Mouse (Mus musculus) heart, embryonic 14.5 days (tissue): ENCODE results near the gene Col25a1. TPM values are rescaled to one million over a fixed set of nuclear protein-coding genes. Genes with fewer than 3 reads are reported as not detected.

ENCODE experiments used
- ATAC-seq: fragments of 200-750 bp; cut with Nextera tagmentation; 2 replicates; pipeline ENCODE4 v1.8.0; 2017; ENCODE audit warnings: low read depth, moderate TSS enrichment; ENCODE audit not compliant: insufficient number of reproducible peaks, insufficient read depth, low FRiP score
- H3K27ac ChIP-seq, 2 experiments: fragments of 200-500 bp in 1 of 2; fragments of 300-500 bp in 1 of 2; sonication (generic) in 1 of 2; replicated peaks in 1 of 2; 2 replicates each; pipeline ENCODE4 v1.5.1; 2012 to 2014; ENCODE audit warnings: low read depth in 2 of 2, low read length in 2 of 2, control low read depth in 1 of 2, mild to moderate bottlenecking in 1 of 2, mixed read lengths in 1 of 2; ENCODE audit not compliant: control insufficient read depth in 1 of 2, insufficient read depth in 1 of 2
- H3K27me3 ChIP-seq: fragments of 300-500 bp; sonication (generic); 2 replicates; pipeline ENCODE4 v1.6.1; 2014; ENCODE audit warnings: mild to moderate bottlenecking, low read length, control low read depth; ENCODE audit not compliant: control insufficient read depth, insufficient read depth
- H3K36me3 ChIP-seq: fragments of 300-500 bp; sonication (generic); 2 replicates; pipeline ENCODE4 v1.6.1; 2014; ENCODE audit warnings: mild to moderate bottlenecking, control low read depth, low read length, mixed read lengths; ENCODE audit not compliant: control insufficient read depth, insufficient read depth
- H3K4me1 ChIP-seq, 2 experiments: fragments of 200-500 bp in 1 of 2; fragments of 300-500 bp in 1 of 2; sonication (generic) in 1 of 2; 2 replicates each; pipeline ENCODE4 v1.6.1; 2012 to 2014; ENCODE audit warnings: low read length in 2 of 2, control low read depth in 1 of 2, mixed read lengths in 1 of 2; ENCODE audit not compliant: control insufficient read depth in 2 of 2, insufficient read depth in 2 of 2
- H3K4me2 ChIP-seq: fragments of 300-500 bp; sonication (generic); 2 replicates; pipeline ENCODE4 v1.6.1; 2014; ENCODE audit warnings: mild to moderate bottlenecking, low read length
- H3K4me3 ChIP-seq, 2 experiments: fragments of 200-500 bp in 1 of 2; fragments of 300-500 bp in 1 of 2; sonication (generic) in 1 of 2; 2 replicates each; pipeline ENCODE4 v1.5.1; 2012 to 2014; ENCODE audit warnings: low read length in 2 of 2, mild to moderate bottlenecking in 2 of 2, control low read depth in 1 of 2, low read depth in 1 of 2, moderate library complexity in 1 of 2; ENCODE audit not compliant: control insufficient read depth in 1 of 2, insufficient read depth in 1 of 2
- H3K9ac ChIP-seq: fragments of 300-500 bp; sonication (generic); 2 replicates; pipeline ENCODE4 v1.6.1; 2014; ENCODE audit warnings: mild to moderate bottlenecking, low read length
- H3K9me3 ChIP-seq: fragments of 300-500 bp; sonication (generic); 2 replicates; pipeline ENCODE4 v1.6.1; 2016; ENCODE audit warnings: low read length, control low read depth; ENCODE audit not compliant: control insufficient read depth
- WGBS: fragments of 180-500 bp; shearing (Covaris S2); extraction: QIAGEN DNeasy Blood & Tissue Kit; methylation state at CpG from one replicate; pipeline ENCODE4 v1.1.7; 2014; 5-methylcytosine and 5-hydroxymethylcytosine counted together
- polyA plus RNA-seq: library from polyadenylated mRNA; unstranded; fragments of >200 nt; fragmentation: Nextera tagmentation; extraction: Ambion mirVana; gene quantifications from 2 replicates; pipeline ENCODE4 v1.2.1, GENCODE M21; 2014

The Col25a1 gene
- polyA plus RNA-seq, 1 experiment from 2014 or later, result 2.3 TPM

GRCm38 (mm10) chr3:130185111-130185510 is 53.8 kb downstream of the Col25a1 start:
- 47% methylated on average over 3 of the region's 3 CpGs for WGBS
- H3K9me3 ChIP-seq, result no peaks in the 10 kb centered on the region
- H3K9ac ChIP-seq, result no peak overlapping the region
- no peaks in the 10 kb centered on the region for H3K36me3 ChIP-seq
- no peaks in the 10 kb centered on the region for H3K27me3 ChIP-seq
- H3K27ac ChIP-seq, result no peak overlapping the region
- ATAC-seq, result no peak
- H3K4me3 ChIP-seq, result no peak overlapping the region
- H3K4me2 ChIP-seq, result no peak overlapping the region
- peaks cover 0 to 3% of the 10 kb centered on the region in 2 experiments; a peak in 1 of 4 replicates for H3K4me1 ChIP-seq

- WGBS, result 79% methylated on average over 5 of the region's 5 CpGs
- Histone ChIP-seq H3K4me3 (no peak overlapping the region), H3K4me1 (no peaks in the 10 kb centered on the region), H3K9me3 (no peaks in the 10 kb centered on the region), H3K9ac (no peak overlapping the region), H3K27me3 (no peaks in the 10 kb centered on the region), H3K4me2 (no peak overlapping the region), H3K27ac (no peak overlapping the region), H3K36me3 (no peaks in the 10 kb centered on the region)
- no peak for ATAC-seq
Measured at GRCm38 (mm10) chr3:130187588-130187987, 56.3 kb downstream of the Col25a1 start.

- no peak overlapping the region for H3K4me3 ChIP-seq
- no peaks in the 10 kb centered on the region for H3K4me1 ChIP-seq
- H3K4me2 ChIP-seq, result no peak overlapping the region
- no peaks in the 10 kb centered on the region for H3K27me3 ChIP-seq
- no peaks in the 10 kb centered on the region for H3K9me3 ChIP-seq
- H3K36me3 ChIP-seq, result no peaks in the 10 kb centered on the region
- WGBS, result 76% methylated on average over 8 of the region's 8 CpGs
- no peak overlapping the region for H3K27ac ChIP-seq
- H3K9ac ChIP-seq, result no peak overlapping the region
- ATAC-seq, result no peak
Measured at GRCm38 (mm10) chr3:130193450-130193849, 62.1 kb downstream of the Col25a1 start.

- 82% methylated on average over 11 of the region's 11 CpGs for WGBS
- Histone ChIP-seq H3K36me3 (no peaks in the 10 kb centered on the region), H3K9me3 (no peaks in the 10 kb centered on the region), H3K4me1 (peaks cover 0 to 4% of the 10 kb centered on the region in 2 experiments; a peak in 1 of 4 replicates), H3K27ac (no peak overlapping the region), H3K4me2 (no peak overlapping the region), H3K27me3 (no peaks in the 10 kb centered on the region), H3K4me3 (no peak overlapping the region), H3K9ac (no peak overlapping the region)
- ATAC-seq, result no peak
Measured at GRCm38 (mm10) chr3:130214631-130215030, 83.3 kb downstream of the Col25a1 start.

GRCm38 (mm10) chr3:130216141-130216540 is 84.8 kb downstream of the Col25a1 start:
- H3K27me3 ChIP-seq, result no peaks in the 10 kb centered on the region
- no peak for ATAC-seq
- 0 out of 2 replicates have a peak, but pooled peaks cover 4% of the 10 kb centered on the region for H3K9me3 ChIP-seq
- H3K4me3 ChIP-seq, result no peak overlapping the region
- no peak overlapping the region for H3K9ac ChIP-seq
- H3K36me3 ChIP-seq, result no peaks in the 10 kb centered on the region
- no peak overlapping the region for H3K4me2 ChIP-seq
- no peak overlapping the region for H3K27ac ChIP-seq
- H3K4me1 ChIP-seq, result peaks cover 0 to 4% of the 10 kb centered on the region in 2 experiments; a peak in 1 of 4 replicates

GRCm38 (mm10) chr3:130216646-130217045 is 85.3 kb downstream of the Col25a1 start:
- ATAC-seq, result no peak
- peaks cover 0 to 4% of the 10 kb centered on the region in 2 experiments; a peak in 1 of 4 replicates for H3K4me1 ChIP-seq
- 0 out of 2 replicates have a peak, but pooled peaks cover 4% of the 10 kb centered on the region for H3K9me3 ChIP-seq
- H3K9ac ChIP-seq, result no peak overlapping the region
- H3K36me3 ChIP-seq, result no peaks in the 10 kb centered on the region
- H3K27me3 ChIP-seq, result no peaks in the 10 kb centered on the region
- 94% methylated on average over 3 of the region's 3 CpGs for WGBS
- no peak overlapping the region for H3K27ac ChIP-seq
- H3K4me3 ChIP-seq, result no peak overlapping the region
- H3K4me2 ChIP-seq, result no peak overlapping the region

- no peaks in the 10 kb centered on the region for H3K27me3 ChIP-seq
- no peaks in the 10 kb centered on the region for H3K36me3 ChIP-seq
- 0 out of 2 replicates have a peak, but pooled peaks cover 4% of the 10 kb centered on the region for H3K9me3 ChIP-seq
- no peak overlapping the region for H3K4me2 ChIP-seq
- no peak overlapping the region for H3K27ac ChIP-seq
- H3K9ac ChIP-seq, result no peak overlapping the region
- H3K4me3 ChIP-seq, result no peak overlapping the region
- no peak for ATAC-seq
- H3K4me1 ChIP-seq, result peaks cover 0 to 4% of the 10 kb centered on the region in 2 experiments; a peak in 1 of 4 replicates
- 53% methylated on average over 2 of the region's 2 CpGs for WGBS
Measured at GRCm38 (mm10) chr3:130217705-130218104, 86.4 kb downstream of the Col25a1 start.

- H3K9me3 ChIP-seq, result 0 out of 2 replicates have a peak, but pooled peaks cover 4% of the 10 kb centered on the region
- H3K27me3 ChIP-seq, result no peaks in the 10 kb centered on the region
- no peak overlapping the region for H3K27ac ChIP-seq
- no peak overlapping the region for H3K4me3 ChIP-seq
- H3K4me1 ChIP-seq, result peaks cover 0 to 4% of the 10 kb centered on the region in 2 experiments; a peak in 1 of 4 replicates
- no peak for ATAC-seq
- H3K9ac ChIP-seq, result no peak overlapping the region
- WGBS, result 59% methylated on average over 5 of the region's 5 CpGs
- no peaks in the 10 kb centered on the region for H3K36me3 ChIP-seq
- H3K4me2 ChIP-seq, result no peak overlapping the region
Measured at GRCm38 (mm10) chr3:130218232-130218728, 87.0 kb downstream of the Col25a1 start.
